Mouse (Mus musculus) stomach, postnatal 0 days (tissue): Measurements from ENCODE around the gene Pmm1. TPM values are rescaled to one million over a fixed set of nuclear protein-coding genes. Genes with fewer than 3 reads are reported as not detected.
A peak's percentile ranks its signal among the peaks of the same experiment; 100 is the strongest.

ENCODE experiments used
- ATAC-seq: fragments of 200-750 bp; cut with Nextera tagmentation; 2 replicates; pipeline ENCODE4 v1.8.0; 2017; ENCODE audit not compliant: low FRiP score, low TSS enrichment
- DNase-seq: peaks from one replicate; pipeline ENCODE4 v3.0.0-alpha.2; 2016; ENCODE audit warnings: low spot score
- H3K27ac ChIP-seq: fragments of 300-500 bp; sonication (generic); replicated peaks from 2 replicates; pipeline ENCODE4 v1.5.1; 2014; ENCODE audit warnings: mild to moderate bottlenecking, control low read depth
- H3K27me3 ChIP-seq: fragments of 300-500 bp; sonication (generic); 2 replicates; pipeline ENCODE4 v1.6.1; 2014; ENCODE audit warnings: low read length; ENCODE audit not compliant: control insufficient read depth, insufficient read depth
- H3K36me3 ChIP-seq: fragments of 300-500 bp; sonication (generic); 2 replicates; pipeline ENCODE4 v1.6.1; 2014; ENCODE audit warnings: low read length, mixed read lengths; ENCODE audit not compliant: control insufficient read depth, insufficient read depth
- H3K4me1 ChIP-seq: fragments of 300-500 bp; sonication (generic); replicated peaks from 2 replicates; pipeline ENCODE4 v1.6.1; 2014; ENCODE audit warnings: antibody characterized with exemption; ENCODE audit not compliant: control insufficient read depth, insufficient read depth
- H3K4me2 ChIP-seq: fragments of 300-500 bp; sonication (generic); replicated peaks from 2 replicates; pipeline ENCODE4 v1.6.1; 2014; ENCODE audit warnings: low read depth, mild to moderate bottlenecking, control low read depth, moderate library complexity
- H3K4me3 ChIP-seq: fragments of 300-500 bp; sonication (generic); 2 replicates; pipeline ENCODE4 v1.5.1; 2014; ENCODE audit warnings: low read depth, low read length, control low read depth
- H3K9ac ChIP-seq: fragments of 300-500 bp; sonication (generic); 2 replicates; pipeline ENCODE4 v1.6.1; 2014; ENCODE audit warnings: mild to moderate bottlenecking, low read length, control low read depth, mixed read lengths
- H3K9me3 ChIP-seq: fragments of 300-500 bp; sonication (generic); 2 replicates; pipeline ENCODE4 v1.6.1; 2016; ENCODE audit warnings: low read length; ENCODE audit not compliant: control insufficient read depth
- CTCF ChIP-seq: IDR thresholded peaks from 2 replicates; pipeline ENCODE4 v1.5.1; 2016; ENCODE audit warnings: antibody characterized with exemption, low read depth, mild to moderate bottlenecking, moderate library complexity
- EP300 ChIP-seq: optimal IDR thresholded peaks from 2 replicates; pipeline ENCODE3; 2016; ENCODE audit warnings: antibody characterized with exemption
- WGBS: fragments of 180-500 bp; shearing (Covaris S2); extraction: QIAGEN DNeasy Blood & Tissue Kit; methylation state at CpG from one replicate; pipeline ENCODE4 v1.1.7; 2014; 5-methylcytosine and 5-hydroxymethylcytosine counted together
- polyA plus RNA-seq: library from polyadenylated mRNA; unstranded; fragments of >200 nt; fragmentation: Nextera tagmentation; extraction: Ambion mirVana; gene quantifications from 2 replicates; pipeline ENCODE4 v1.2.1, GENCODE M21; 2015

The Pmm1 gene
- polyA plus RNA-seq, 1 experiment from 2014 or later, result 32.2 TPM

DNA sequence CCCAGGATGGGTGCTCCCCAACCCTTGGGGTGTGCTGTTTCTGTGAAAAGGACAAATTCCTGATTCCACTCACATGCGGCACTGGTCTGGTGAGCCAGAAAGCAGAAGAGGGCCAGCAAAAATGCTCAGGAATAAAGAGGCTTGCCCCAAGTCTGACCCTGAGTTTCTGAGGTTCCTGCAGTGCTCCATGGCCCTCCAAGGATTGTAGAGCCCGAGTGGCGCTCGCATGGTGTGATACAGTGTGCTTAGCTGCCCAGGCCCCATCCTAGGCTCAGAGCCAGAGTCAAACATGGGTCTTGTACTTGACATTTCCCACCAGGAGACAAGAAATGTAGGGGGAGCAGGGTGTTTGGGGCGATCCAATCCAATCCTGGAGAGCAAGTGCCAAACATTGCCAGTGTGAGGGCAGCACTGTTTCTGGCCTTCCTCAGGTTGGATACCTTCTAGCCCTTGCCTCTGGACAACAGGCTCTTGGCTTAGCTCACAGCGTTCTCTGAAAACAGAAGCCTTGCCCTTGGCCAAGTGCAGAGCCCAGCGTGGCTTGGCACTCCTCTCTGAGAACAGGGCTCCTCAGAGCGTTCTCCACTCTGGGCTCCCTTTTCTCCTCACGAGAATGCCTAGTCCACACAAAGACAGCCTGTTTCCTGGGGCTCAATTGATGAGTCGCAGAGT is 40.0 kb downstream of the Pmm1 start:
- Histone ChIP-seq H3K4me2 (no peak overlapping the region), H3K9me3 (no peaks in the 10 kb centered on the region), H3K9ac (no peak overlapping the region), H3K27me3 (no peaks in the 10 kb centered on the region), H3K27ac (no peak overlapping the region), H3K4me1 (0 out of 2 replicates have a peak, but pooled peaks cover 5% of the 10 kb centered on the region), H3K4me3 (no peak overlapping the region), H3K36me3 (peaks cover 5% of the 10 kb centered on the region)
- ATAC-seq (no peak), DNase-seq (no peak)
- WGBS, result 75% methylated on average over 10 of the region's 10 CpGs
- TF ChIP-seq CTCF (no peak), EP300 (no peak)

DNA sequence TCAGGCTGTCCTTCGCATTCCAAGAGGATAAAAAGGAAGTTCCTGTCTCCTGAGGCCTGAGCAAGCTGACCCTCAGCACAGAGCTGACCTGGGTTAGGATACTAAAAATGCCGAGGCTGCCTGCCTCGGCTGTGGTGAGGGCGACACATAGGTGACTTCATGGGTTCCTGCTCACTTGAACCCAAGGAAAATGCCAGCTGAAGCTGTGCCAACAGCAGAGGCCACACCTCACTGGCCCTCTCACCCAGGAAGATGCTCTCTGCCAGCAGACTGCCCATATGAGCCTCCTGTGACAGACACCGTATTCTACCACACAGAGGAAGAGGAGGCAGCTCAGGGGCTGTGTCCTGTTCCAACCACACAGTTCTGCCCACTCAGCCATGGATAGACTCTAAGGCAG is 41.7 kb downstream of the Pmm1 start:
- Histone ChIP-seq H3K36me3 (peaks cover 12% of the 10 kb centered on the region), H3K4me1 (no peaks in the 10 kb centered on the region), H3K9ac (no peak overlapping the region), H3K9me3 (no peaks in the 10 kb centered on the region), H3K4me2 (no peak overlapping the region), H3K4me3 (no peak overlapping the region), H3K27me3 (no peaks in the 10 kb centered on the region), H3K27ac (no peak overlapping the region)
- no peak for ATAC-seq
- DNase-seq, result no peak
- TF ChIP-seq EP300 (no peak), CTCF (no peak)
- WGBS, result 67% methylated on average over 5 of the region's 5 CpGs

DNA sequence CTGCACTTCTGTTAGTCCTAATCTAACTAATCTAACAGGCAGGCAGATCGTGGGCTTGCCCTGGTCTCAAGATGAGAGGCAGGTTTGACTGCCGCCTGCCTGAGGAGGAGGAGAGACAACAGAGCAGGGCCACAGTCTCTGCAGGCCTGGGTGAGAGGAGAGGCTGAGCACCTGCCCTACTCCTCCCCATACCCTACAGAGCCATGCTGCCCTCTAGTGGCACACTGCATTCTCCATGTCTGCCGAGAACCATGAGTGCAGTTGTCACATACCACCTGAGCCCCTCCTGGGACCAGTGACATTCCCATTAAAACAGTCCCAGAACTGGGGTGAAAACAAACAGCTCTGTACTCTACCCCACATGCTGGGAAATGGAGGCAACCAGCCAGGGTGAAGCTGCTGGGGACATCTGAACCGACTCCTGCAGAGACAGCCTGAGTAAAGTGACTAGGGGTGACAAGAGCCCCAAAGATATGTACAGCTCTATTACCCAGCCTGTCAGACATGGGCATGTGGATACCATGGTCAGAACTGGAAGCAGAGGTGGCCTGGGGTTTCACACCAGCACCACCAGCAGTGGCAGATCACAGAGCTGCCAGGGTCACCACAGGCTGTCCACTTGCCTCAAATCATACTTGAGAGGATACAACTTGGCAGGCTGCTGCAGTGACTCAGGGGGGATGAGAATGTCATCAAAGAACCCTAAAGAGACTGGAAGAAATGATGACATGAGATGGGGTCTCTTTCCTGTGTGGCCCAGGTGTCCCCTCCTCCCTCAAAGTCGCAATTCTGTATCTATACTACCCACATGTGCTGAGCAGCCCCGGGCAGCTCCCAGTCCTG is 42.9 kb downstream of the Pmm1 start:
- DNase-seq (peak; percentile 80), ATAC-seq (peak; percentile 65)
- Histone ChIP-seq H3K9ac (no peak overlapping the region), H3K36me3 (peaks cover 23% of the 10 kb centered on the region), H3K27ac (no peak overlapping the region), H3K27me3 (no peaks in the 10 kb centered on the region), H3K4me3 (no peak overlapping the region), H3K4me2 (no peak overlapping the region), H3K4me1 (no peaks in the 10 kb centered on the region), H3K9me3 (no peaks in the 10 kb centered on the region)
- 57% methylated on average over 6 of the region's 6 CpGs for WGBS
- no peak for TF ChIP-seq EP300
- TF ChIP-seq CTCF, result peak; percentile 87

DNA sequence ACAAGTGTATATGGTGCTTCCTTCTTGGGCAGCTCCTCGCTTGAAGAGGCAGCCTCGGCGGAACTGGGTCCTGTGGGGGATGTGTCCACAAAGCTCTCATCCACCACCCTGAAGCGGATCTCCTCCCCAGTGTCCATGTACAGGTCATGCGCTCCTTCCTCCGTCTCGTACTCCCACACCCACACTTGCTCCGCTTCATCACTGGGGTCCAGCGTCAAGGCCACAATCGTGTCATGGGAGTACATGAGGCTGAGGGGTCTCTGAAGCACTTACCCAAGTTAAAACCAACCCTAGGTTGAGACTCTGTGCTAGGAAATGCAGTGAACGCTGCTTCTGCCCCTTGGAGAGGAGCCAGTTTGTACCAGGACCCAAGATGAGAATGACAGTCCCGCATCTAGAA is 43.5 kb downstream of the Pmm1 start:
- DNase-seq (no peak), ATAC-seq (no peak)
- no peak overlapping the region for H3K4me2 ChIP-seq
- H3K27me3 ChIP-seq, result no peaks in the 10 kb centered on the region
- no peaks in the 10 kb centered on the region for H3K9me3 ChIP-seq
- H3K36me3 ChIP-seq, result peaks cover 26% of the 10 kb centered on the region
- no peaks in the 10 kb centered on the region for H3K4me1 ChIP-seq
- 88% methylated on average over 12 of the region's 12 CpGs for WGBS
- no peak overlapping the region for H3K27ac ChIP-seq
- no peak overlapping the region for H3K9ac ChIP-seq
- TF ChIP-seq CTCF, result no peak
- no peak for TF ChIP-seq EP300
- H3K4me3 ChIP-seq, result no peak overlapping the region

DNA sequence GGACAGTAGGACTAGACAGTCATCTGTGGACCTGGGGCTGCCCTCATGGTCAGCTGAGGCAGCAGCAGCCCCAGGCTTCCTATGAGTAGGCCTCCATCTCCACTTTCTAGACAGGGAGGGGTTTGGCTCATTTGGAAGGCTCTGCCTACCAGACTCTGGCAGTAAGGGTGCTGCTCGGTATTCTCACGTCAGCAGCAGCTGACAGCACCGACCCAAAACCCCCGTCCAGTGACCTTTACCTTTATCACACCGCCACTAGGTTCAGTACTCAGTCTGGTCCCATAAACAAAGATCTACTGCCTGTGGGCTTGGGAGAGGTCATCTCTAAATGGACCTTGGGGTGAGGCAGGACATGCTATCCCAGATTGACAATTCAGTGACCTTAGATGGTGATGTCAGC is 45.1 kb downstream of the Pmm1 start:
- no peak for DNase-seq
- TF ChIP-seq CTCF (no peak), EP300 (no peak)
- H3K36me3 ChIP-seq, result peaks cover 30% of the 10 kb centered on the region

DNA sequence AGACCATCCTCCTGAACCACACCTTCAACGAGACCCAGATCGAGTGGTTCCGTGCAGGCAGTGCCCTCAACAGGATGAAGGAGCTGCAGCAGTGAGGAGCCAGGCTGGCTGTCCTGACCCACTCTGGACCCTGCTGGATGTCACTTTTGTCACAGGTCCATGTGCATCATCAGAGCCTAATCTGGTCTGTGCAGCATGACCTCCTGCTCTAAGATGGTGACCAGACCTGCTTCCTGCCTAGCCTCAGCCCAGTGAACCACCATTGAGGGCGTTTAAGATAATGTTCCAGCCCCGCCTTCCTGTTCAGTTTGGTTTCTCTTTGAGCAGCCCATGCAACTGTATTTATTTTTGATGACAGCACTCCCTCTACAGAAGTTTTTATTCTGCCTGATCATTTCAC is 46.1 kb downstream of the Pmm1 start:
- WGBS, result 80% methylated on average over 5 of the region's 5 CpGs
- Histone ChIP-seq H3K4me1 (no peaks in the 10 kb centered on the region), H3K36me3 (peaks cover 37% of the 10 kb centered on the region), H3K9me3 (no peaks in the 10 kb centered on the region), H3K27ac (no peak overlapping the region), H3K4me2 (no peak overlapping the region), H3K9ac (no peak overlapping the region), H3K27me3 (no peaks in the 10 kb centered on the region), H3K4me3 (no peak overlapping the region)
- ATAC-seq, result 0 out of 2 replicates have a peak, but pooled peaks have one; percentile 8
- DNase-seq, result no peak
- TF ChIP-seq CTCF (no peak), EP300 (no peak)

More for the DNA sequence above, 45.1 kb downstream of the Pmm1 start:
- Histone ChIP-seq H3K4me1 (no peaks in the 10 kb centered on the region), H3K4me3 (no peak overlapping the region), H3K27me3 (no peaks in the 10 kb centered on the region), H3K9me3 (no peaks in the 10 kb centered on the region), H3K4me2 (no peak overlapping the region), H3K9ac (no peak overlapping the region), H3K27ac (no peak overlapping the region)
- WGBS, result 69% methylated on average over 5 of the region's 5 CpGs
- ATAC-seq, result no peak
